Mouse (Mus musculus): ENCODE results near the gene Tmem174. TPM values are rescaled to one million over a fixed set of nuclear protein-coding genes. Genes with fewer than 3 reads are reported as not detected.

Gene Tmem174
- polyA plus RNA-seq, 1 experiment from 2014 or later: not detected

- WGBS: 93% methylated on average over 20 of the region's 20 CpGs
- no peak for ATAC-seq (ENCODE audit: low FRiP score)
- no peaks in the 10 kb centered on the region for H3K9me3 ChIP-seq
- H3K4me2 ChIP-seq: no peak overlapping the region
- no peak overlapping the region for H3K4me3 ChIP-seq (replicated peaks)
- no peak overlapping the region for H3K27ac ChIP-seq
- no peaks in the 10 kb centered on the region for H3K36me3 ChIP-seq (replicated peaks)
- H3K4me1 ChIP-seq: 0 out of 2 replicates have a peak, but pooled peaks cover 2% of the 10 kb centered on the region
- H3K9ac ChIP-seq: no peak overlapping the region
- no peaks in the 10 kb centered on the region for H3K27me3 ChIP-seq
Observed at GRCm38 (mm10) chr13:98626736-98627135, 10.5 kb downstream of the Tmem174 start.

- Histone ChIP-seq H3K36me3 (replicated peaks) (no peaks in the 10 kb centered on the region), H3K4me3 (replicated peaks) (no peak overlapping the region), H3K27ac (no peak overlapping the region), H3K9me3 (no peaks in the 10 kb centered on the region), H3K4me2 (no peak overlapping the region), H3K4me1 (0 out of 2 replicates have a peak, but pooled peaks cover 2% of the 10 kb centered on the region), H3K27me3 (no peaks in the 10 kb centered on the region), H3K9ac (no peak overlapping the region)
- ATAC-seq (ENCODE audit: low FRiP score): no peak
- WGBS: 88% methylated on average over 10 of the region's 10 CpGs
Observed at GRCm38 (mm10) chr13:98624506-98624905, 12.7 kb downstream of the Tmem174 start.

GRCm38 (mm10) chr13:98622881-98623549 is 14.2 kb downstream of the Tmem174 start:
- Histone ChIP-seq H3K9ac (no peak overlapping the region), H3K4me1 (0 out of 2 replicates have a peak, but pooled peaks cover 2% of the 10 kb centered on the region), H3K4me3 (replicated peaks) (no peak overlapping the region), H3K9me3 (no peaks in the 10 kb centered on the region), H3K36me3 (replicated peaks) (no peaks in the 10 kb centered on the region), H3K4me2 (no peak overlapping the region), H3K27me3 (no peaks in the 10 kb centered on the region), H3K27ac (no peak overlapping the region)
- 80% methylated on average over 8 of the region's 8 CpGs for WGBS
- no peak for ATAC-seq (ENCODE audit: low FRiP score)

GRCm38 (mm10) chr13:98617429-98618067 is 19.7 kb downstream of the Tmem174 start:
- Histone ChIP-seq H3K9me3 (peaks cover 6% of the 10 kb centered on the region; the same call in 1 of the 2 replicates), H3K4me3 (replicated peaks) (no peak overlapping the region), H3K9ac (no peak overlapping the region), H3K4me2 (no peak overlapping the region), H3K27me3 (no peaks in the 10 kb centered on the region), H3K27ac (no peak overlapping the region), H3K4me1 (no peaks in the 10 kb centered on the region), H3K36me3 (replicated peaks) (no peaks in the 10 kb centered on the region)
- 81% methylated on average over 17 of the region's 17 CpGs for WGBS
- no peak for ATAC-seq (ENCODE audit: low FRiP score)

- H3K4me3 ChIP-seq (replicated peaks): no peak overlapping the region
- H3K9ac ChIP-seq: no peak overlapping the region
- H3K4me1 ChIP-seq: no peaks in the 10 kb centered on the region
- peaks cover 2% of the 10 kb centered on the region; the same call in 1 of the 2 replicates for H3K9me3 ChIP-seq
- H3K36me3 ChIP-seq (replicated peaks): no peaks in the 10 kb centered on the region
- H3K27ac ChIP-seq: no peak overlapping the region
- no peak overlapping the region for H3K4me2 ChIP-seq
- no peaks in the 10 kb centered on the region for H3K27me3 ChIP-seq
- WGBS: 75% methylated on average over 9 of the region's 9 CpGs
- no peak for ATAC-seq (ENCODE audit: low FRiP score)
Observed at GRCm38 (mm10) chr13:98607885-98608477, 29.2 kb downstream of the Tmem174 start.

GRCm38 (mm10) chr13:98603799-98604198 is 33.4 kb downstream of the Tmem174 start:
- H3K36me3 ChIP-seq (replicated peaks): no peaks in the 10 kb centered on the region
- H3K4me3 ChIP-seq (replicated peaks): no peak overlapping the region
- H3K27ac ChIP-seq: no peak overlapping the region
- H3K27me3 ChIP-seq: no peaks in the 10 kb centered on the region
- H3K9me3 ChIP-seq: no peaks in the 10 kb centered on the region
- no peak for ATAC-seq (ENCODE audit: low FRiP score)
- H3K9ac ChIP-seq: no peak overlapping the region
- H3K4me2 ChIP-seq: no peak overlapping the region
- 85% methylated on average over 11 of the region's 11 CpGs for WGBS
- no peaks in the 10 kb centered on the region for H3K4me1 ChIP-seq

- Histone ChIP-seq H3K27me3 (peaks cover 15% of the 10 kb centered on the region; the same call in 1 of the 2 replicates), H3K27ac (no peak overlapping the region), H3K36me3 (replicated peaks) (no peaks in the 10 kb centered on the region), H3K9ac (no peak overlapping the region), H3K4me1 (no peaks in the 10 kb centered on the region), H3K9me3 (no peaks in the 10 kb centered on the region), H3K4me2 (no peak overlapping the region), H3K4me3 (replicated peaks) (no peak overlapping the region)
- ATAC-seq (ENCODE audit: low FRiP score): no peak
- WGBS: 87% methylated on average over 4 of the region's 4 CpGs
Observed at GRCm38 (mm10) chr13:98596746-98597145, 40.5 kb downstream of the Tmem174 start.

GRCm38 (mm10) chr13:98594726-98595141 is 42.5 kb downstream of the Tmem174 start:
- no peak overlapping the region for H3K9ac ChIP-seq
- 80% methylated on average over 10 of the region's 10 CpGs for WGBS
- peaks cover 33% of the 10 kb centered on the region for H3K27me3 ChIP-seq
- no peaks in the 10 kb centered on the region for H3K9me3 ChIP-seq
- no peak for ATAC-seq (ENCODE audit: low FRiP score)
- H3K27ac ChIP-seq: no peak overlapping the region
- no peak overlapping the region for H3K4me3 ChIP-seq (replicated peaks)
- no peak overlapping the region for H3K4me2 ChIP-seq
- no peaks in the 10 kb centered on the region for H3K36me3 ChIP-seq (replicated peaks)
- H3K4me1 ChIP-seq: no peaks in the 10 kb centered on the region

- Histone ChIP-seq H3K27me3 (peaks cover 40% of the 10 kb centered on the region), H3K9me3 (no peaks in the 10 kb centered on the region)
- no peak for ATAC-seq (ENCODE audit: low FRiP score)
Observed at GRCm38 (mm10) chr13:98593938-98594539, 43.2 kb downstream of the Tmem174 start.

GRCm38 (mm10) chr13:98591406-98591805 is 45.8 kb downstream of the Tmem174 start:
- Histone ChIP-seq H3K27ac (no peak overlapping the region), H3K9me3 (no peaks in the 10 kb centered on the region), H3K4me1 (peaks cover 19% of the 10 kb centered on the region), H3K36me3 (replicated peaks) (no peaks in the 10 kb centered on the region), H3K9ac (no peak overlapping the region), H3K4me2 (no peak overlapping the region), H3K4me3 (replicated peaks) (no peak overlapping the region), H3K27me3 (peaks cover 65% of the 10 kb centered on the region)
- 73% methylated on average over 6 of the region's 6 CpGs for WGBS
- no peak for ATAC-seq (ENCODE audit: low FRiP score)

More at GRCm38 (mm10) chr13:98593938-98594539, 43.2 kb downstream of the Tmem174 start:
- H3K9ac ChIP-seq: no peak overlapping the region
- peaks cover 3% of the 10 kb centered on the region for H3K4me1 ChIP-seq
- no peaks in the 10 kb centered on the region for H3K36me3 ChIP-seq (replicated peaks)
- H3K27ac ChIP-seq: no peak overlapping the region
- H3K4me3 ChIP-seq (replicated peaks): no peak overlapping the region
- H3K4me2 ChIP-seq: no peak overlapping the region
- 73% methylated on average over 11 of the region's 11 CpGs for WGBS

- Histone ChIP-seq H3K9me3 (no peaks in the 10 kb centered on the region), H3K4me1 (peaks cover 19% of the 10 kb centered on the region), H3K36me3 (replicated peaks) (no peaks in the 10 kb centered on the region), H3K9ac (no peak overlapping the region), H3K4me3 (replicated peaks) (no peak overlapping the region), H3K27me3 (peaks cover 70% of the 10 kb centered on the region), H3K4me2 (no peak overlapping the region), H3K27ac (no peak overlapping the region)
- WGBS: 77% methylated on average over 6 of the region's 6 CpGs
- ATAC-seq (ENCODE audit: low FRiP score): no peak
Observed at GRCm38 (mm10) chr13:98590693-98591389, 46.4 kb downstream of the Tmem174 start.

GRCm38 (mm10) chr13:98589572-98589971 is 47.6 kb downstream of the Tmem174 start:
- peaks cover 83% of the 10 kb centered on the region for H3K27me3 ChIP-seq
- no peaks in the 10 kb centered on the region for H3K36me3 ChIP-seq (replicated peaks)
- H3K4me2 ChIP-seq: no peak overlapping the region; the same call in 1 of the 2 replicates
- H3K4me1 ChIP-seq: peaks cover 19% of the 10 kb centered on the region
- H3K9me3 ChIP-seq: no peaks in the 10 kb centered on the region
- 63% methylated on average over 9 of the region's 9 CpGs for WGBS
- no peak overlapping the region for H3K27ac ChIP-seq
- no peak for ATAC-seq (ENCODE audit: low FRiP score)
- H3K4me3 ChIP-seq (replicated peaks): no peak overlapping the region
- H3K9ac ChIP-seq: no peak overlapping the region

All from forebrain, embryonic 12.5 days (tissue).